Mouse (Mus musculus): ENCODE measurements around the gene Rnf11.
"Not testable (repeated sequence)": the region's sequence is repeated elsewhere in the genome, so short reads cannot be mapped to it uniquely, and the experiment has no call there.

Rnf11 gene

DNA sequence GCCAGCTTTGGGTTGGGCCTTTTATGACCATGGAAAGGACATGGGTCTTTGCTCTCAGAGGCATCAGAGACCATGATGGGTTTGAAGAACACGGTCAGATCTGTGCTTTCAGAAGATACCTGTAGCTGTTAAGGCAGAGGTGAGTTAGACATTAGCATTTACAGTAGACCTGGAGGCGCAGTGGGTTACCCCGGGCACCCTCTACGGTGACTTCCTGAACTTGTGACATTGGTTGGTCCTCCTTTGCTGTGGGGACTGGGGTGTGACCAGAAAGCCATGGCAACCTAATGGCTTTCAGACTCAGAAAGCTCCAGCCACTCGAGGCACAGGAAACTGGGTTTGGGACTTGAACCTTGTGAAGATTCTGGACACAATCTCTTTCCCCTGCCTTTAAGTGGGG lies 72.3 kb downstream of the Rnf11 start:
- in situ Hi-C loops (cut with MboI, MseI), result no loop called here

DNA sequence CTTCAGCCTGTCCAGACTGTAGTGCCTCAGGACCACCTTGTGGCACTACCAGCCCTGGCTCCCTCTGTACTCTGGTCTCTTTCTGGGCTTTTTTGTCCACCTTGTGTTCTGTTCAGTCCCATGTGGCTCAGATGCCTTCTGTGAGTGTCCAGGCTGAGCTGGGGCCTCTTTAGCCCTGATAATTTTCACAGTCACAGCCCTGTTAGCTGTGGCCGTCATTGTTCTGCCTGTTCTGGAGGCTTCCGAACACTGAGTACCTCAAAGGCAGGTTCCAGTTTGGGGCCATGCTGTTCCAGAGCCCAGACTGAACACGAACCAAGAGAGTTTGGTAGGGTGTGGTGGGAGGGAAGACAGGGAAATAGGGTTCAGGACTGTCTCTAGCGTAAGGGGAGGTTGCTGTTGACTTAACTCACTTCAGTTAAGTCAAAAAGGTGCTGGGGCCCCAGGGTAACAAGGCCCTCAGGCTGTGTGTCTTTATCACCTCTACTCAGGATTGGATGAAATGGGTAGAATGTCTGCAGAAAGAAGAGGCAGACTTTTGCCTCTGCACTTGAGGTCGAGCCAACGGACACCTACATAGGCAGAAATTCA lies 73.1 kb downstream of the Rnf11 start:
- in situ Hi-C loops (cut with MboI, MseI), result no loop called here

- in situ Hi-C loops (cut with MboI, MseI), result no loop called here
Measured at GRCm38 (mm10) chr4:109410681-109411376, 73.7 kb downstream of the Rnf11 start.

GRCm38 (mm10) chr4:109407701-109408485 lies 76.6 kb downstream of the Rnf11 start:
- in situ Hi-C loops (cut with MboI, MseI), result no loop called here

GRCm38 (mm10) chr4:109407176-109407520 lies 77.4 kb downstream of the Rnf11 start:
- in situ Hi-C loops (cut with MboI, MseI), result no loop called here

- in situ Hi-C loops (cut with MboI, MseI), result no loop called here
Measured at GRCm38 (mm10) chr4:109406486-109407175, 77.9 kb downstream of the Rnf11 start, which contains the start of gene Ttc39a. Ttc39a (plus strand) TSS chr4:109406623.

GRCm38 (mm10) chr4:109406054-109406485 lies 78.5 kb downstream of the Rnf11 start:
- in situ Hi-C loops (cut with MboI, MseI), result no loop called here

- in situ Hi-C loops (cut with MboI, MseI), result no loop called here
Measured at GRCm38 (mm10) chr4:109405415-109405814, 79.1 kb downstream of the Rnf11 start.

GRCm38 (mm10) chr4:109404908-109405307 lies 79.6 kb downstream of the Rnf11 start:
- in situ Hi-C loops (cut with MboI, MseI), result not testable (repeated sequence)

DNA sequence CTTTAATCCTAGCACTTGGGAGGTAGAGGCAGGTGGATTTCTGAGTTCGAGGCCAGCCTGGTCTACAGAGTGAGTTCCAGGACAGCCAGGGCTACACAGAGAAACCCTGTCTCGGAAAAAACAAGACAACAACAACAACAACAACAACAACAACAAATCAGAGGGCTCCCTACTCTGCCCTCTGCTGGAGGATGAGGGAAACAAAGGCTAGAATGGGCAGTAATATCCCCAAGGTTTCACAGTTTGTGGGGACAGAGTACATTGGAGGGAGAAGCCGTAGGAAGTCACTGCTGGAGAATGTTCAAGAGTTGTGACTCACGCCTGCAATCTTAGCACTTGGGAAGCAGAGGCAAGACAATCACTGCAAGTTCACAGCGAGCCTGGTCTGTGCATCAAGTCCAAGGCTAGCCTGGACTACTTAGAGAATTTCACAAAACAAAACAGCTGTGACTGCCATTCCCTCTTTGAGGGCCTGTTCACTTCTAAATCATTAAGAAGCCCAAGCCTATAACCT lies 83.3 kb downstream of the Rnf11 start:
- in situ Hi-C loops (cut with MboI, MseI), result no loop called here

All from regulatory T cell (primary cell).